Mouse (Mus musculus): ENCODE measurements at regions not wholly inside any gene's neighbourhood (a gene's known extent, or its start where the extent isn't known, plus 50 kb on each side); places are given as distances from the start of the nearest gene placed in this dataset.
"Not testable (repeated sequence)": the region's sequence is repeated elsewhere in the genome, so short reads cannot be mapped to it uniquely, and the experiment has no call there.

- not testable (repeated sequence) for DNase-seq (ENCODE audit: low read depth)
Observed at GRCm38 (mm10) chr5:109842186-109842978, 80.8 kb upstream of the Gm15446 start.

- peak; percentile 23 for DNase-seq (ENCODE audit: low read depth)
Observed at GRCm38 (mm10) chr5:109844236-109844635, 79.0 kb upstream of the Gm15446 start.

GRCm38 (mm10) chr5:109844753-109845186, 78.4 kb upstream of the Gm15446 start:
- peak; percentile 89 for DNase-seq (ENCODE audit: low read depth)

DNA sequence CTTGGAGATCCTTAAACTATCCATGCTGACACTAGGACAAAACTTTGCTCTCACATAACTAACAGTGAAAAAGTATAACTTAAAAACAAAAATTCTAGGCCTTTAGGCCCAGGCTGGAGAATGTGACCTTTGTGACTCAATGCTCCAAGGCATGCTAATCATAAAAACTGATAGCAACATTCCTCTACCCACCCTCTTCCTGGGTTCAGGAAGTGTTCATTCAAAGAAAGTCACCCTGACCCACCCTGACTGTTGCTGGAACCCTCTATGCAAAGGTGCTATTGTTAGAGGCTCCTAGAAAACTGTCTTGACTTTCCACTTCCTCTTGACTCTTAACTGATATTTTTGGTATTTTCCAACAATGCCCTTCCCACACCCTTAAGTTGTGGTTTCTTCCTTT, 72.0 kb upstream of the Gm15446 start:
- DNase-seq (ENCODE audit: low read depth), result not testable (repeated sequence)

- DNase-seq (ENCODE audit: low read depth), result no peak
Observed at GRCm38 (mm10) chr5:109860402-109860801, 62.8 kb upstream of the Gm15446 start.

DNA sequence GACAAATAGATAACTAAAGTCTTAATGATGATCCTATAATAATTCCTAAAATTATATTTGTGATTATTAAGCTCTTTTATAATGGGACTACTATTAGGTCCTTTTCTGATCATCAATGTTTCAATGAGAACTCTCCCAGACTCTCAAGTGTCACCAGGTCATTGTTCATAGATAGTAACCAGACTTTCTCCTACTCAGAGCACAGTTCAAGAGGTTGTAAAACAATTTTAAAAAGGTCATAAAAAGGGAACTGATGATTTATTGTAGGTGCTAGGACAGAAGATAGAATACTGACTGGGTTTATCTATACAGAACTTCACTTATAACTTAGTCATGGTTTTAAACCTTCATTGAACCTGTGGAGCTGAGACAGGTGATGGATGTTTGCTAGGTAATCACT, 58.7 kb upstream of the Gm15446 start:
- not testable (repeated sequence) for DNase-seq (ENCODE audit: low read depth)

GRCm38 (mm10) chr5:109865628-109866027, 57.6 kb upstream of the Gm15446 start:
- no peak for DNase-seq (ENCODE audit: low read depth)

DNA sequence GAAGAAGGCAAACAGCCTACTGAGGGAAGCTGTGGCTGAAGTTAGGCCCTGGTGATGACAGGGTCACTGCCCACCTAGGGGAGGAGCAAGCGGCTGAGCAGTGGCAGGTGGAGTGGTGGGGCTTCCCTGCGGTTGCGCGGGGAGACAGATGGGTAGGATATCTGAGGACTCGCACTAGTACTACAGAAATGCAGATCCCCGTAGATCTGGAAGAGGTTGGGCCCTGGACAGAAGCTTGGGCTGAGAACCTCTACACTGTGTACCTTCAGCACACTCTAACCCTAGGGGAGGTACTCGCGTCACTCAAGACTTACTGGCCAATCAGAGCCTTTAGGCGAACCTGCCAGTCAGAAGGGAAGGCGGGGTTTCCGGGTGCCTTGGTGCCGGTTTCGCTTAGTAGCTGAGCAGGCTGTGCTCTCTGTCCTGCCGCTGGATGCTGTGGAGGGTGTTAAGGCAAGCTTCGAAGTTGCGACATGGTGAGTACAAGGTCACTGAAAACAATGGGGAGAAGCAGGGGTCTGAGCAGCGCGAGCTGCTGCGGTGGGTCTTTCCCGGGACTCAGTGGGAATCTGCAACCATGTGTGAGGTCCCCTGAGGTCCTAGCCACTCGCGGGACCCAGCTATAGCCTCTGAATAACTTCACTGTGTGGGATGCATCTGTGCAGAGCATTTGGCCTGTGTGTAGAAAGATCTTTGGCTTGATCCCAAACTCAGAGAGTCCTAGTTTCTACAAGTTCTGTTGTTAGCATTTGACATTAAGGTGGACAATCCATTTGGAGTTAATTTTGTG, 56.7 kb upstream of the Gm15446 start:
- peak; percentile 96 for DNase-seq (ENCODE audit: low read depth)

GRCm38 (mm10) chr5:109867221-109867620, 56.0 kb upstream of the Gm15446 start:
- peak; percentile 34 for DNase-seq (ENCODE audit: low read depth)
